Mouse (Mus musculus): ENCODE measurements around the gene Sgip1. TPM values are rescaled to one million over a fixed set of nuclear protein-coding genes. Genes with fewer than 3 reads are reported as not detected.

Sgip1 gene
- total RNA-seq, 2 experiments from 2014 or later = 4.9 to 8.5 TPM

DNA sequence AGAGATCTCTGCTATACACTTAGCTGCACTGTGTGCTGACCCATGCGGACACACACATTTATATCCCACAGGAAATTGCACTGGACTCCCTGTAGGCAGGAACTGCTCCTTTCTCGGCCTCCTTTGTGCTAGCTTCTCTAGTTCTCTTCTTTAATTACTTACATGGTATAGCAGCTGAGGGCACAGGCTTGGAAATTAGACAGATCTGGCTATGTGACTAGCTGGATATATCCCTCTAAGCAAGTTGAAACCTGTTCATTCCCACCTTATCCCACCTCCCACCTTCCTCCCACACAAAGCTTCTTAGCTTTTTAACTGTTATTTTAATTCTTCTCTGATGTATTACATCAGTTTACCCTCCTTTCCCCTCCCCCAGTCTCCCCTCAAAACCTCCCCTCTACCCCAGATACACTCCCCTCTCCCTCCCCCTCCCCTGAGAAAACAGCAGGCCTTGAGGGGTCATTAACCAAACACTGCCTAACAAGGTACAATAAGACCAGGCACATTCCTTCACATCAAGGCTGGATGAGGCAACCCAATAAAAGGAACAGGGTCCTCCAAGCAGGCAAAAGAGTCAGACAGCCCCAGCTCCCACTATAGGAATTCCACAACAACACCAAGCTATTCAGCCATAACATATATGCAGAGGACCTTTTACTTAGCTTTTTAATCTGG, 34.6 kb downstream of the Sgip1 start:
- DNase-seq = no peak

GRCm38 (mm10) chr4:102779902-102780301, 38.8 kb downstream of the Sgip1 start:
- no peak for DNase-seq

GRCm38 (mm10) chr4:102783063-102783748, 42.1 kb downstream of the Sgip1 start:
- peak; percentile 23 to 46 for DNase-seq

DNA sequence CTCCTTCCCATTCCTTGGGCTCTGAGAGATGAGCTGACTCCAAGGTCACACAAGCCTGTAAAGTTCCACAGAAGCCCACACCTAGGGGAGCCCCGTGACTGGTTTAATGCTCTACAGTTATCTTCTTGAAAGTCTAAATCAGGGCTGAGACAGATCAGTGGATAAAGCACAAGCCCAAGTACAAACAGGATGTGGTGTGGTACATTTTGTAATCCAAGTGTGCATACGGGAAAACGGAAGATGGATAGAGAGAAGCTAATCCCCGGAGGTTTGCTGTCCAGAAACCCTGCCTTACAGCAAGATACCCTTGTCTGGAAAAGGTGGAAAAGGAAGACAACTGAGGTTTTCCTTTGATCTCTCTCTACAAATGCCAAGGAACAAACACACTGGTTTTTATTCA, 44.1 kb downstream of the Sgip1 start:
- DNase-seq = no peak

DNA sequence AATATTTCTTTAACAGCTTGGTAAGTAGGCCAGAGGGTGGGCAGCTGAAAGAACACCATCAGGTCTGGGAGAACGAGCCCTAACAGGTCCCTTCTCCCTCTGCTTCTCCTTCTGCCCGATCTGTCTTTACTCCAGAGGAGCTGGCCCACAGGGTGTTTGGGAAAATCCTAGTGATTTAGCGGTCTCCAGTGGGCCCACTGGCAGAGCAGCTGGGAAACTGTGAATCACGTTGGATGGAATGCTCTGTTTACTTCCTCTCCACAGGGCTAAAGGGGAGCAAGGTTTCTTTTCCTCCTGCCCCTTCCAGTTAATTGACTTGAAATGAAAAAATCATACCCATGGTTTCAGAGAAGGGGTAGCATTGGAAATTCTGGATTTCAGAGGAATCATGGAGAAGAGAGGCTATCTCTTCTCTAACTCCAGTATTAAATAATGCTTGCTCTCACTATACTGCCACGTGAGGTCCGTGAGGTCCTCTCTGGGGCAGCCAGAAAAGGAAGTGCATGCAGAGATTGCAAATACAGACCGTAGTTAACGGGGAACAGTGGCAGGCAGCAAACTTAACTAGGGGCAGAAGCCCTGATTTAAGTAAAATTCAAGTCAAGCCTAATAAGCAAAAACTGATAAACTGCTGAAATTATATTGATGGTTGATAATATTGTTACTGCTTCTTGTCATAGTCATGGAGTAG, 51.1 kb downstream of the Sgip1 start:
- DNase-seq = peak in 1 of 2 experiments; percentile 4

DNA sequence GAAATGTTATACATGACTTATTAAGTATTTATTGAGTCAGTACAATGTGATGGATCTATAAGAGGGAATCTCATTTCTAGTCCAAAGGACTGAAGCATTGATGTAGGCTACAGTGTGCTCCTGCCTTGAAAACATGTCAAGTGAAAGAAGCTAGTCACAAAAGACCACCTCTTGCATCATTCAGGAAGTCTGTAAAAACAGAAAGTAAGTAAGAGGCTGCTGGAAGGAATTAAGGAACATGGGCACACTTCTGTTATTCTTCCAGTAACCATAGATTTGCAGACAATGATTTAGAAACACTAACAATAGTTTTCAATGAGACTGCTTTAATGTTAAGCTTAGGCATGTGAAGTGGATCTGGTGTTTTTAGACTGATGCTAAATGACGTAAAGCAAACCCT, 60.4 kb downstream of the Sgip1 start:
- no peak for DNase-seq

- DNase-seq = no peak
These were observed 60.8 kb downstream of the Sgip1 start for GRCm38 (mm10) chr4:102801936-102802335.

- DNase-seq = no peak
These were observed 63.5 kb downstream of the Sgip1 start for GRCm38 (mm10) chr4:102804611-102805010.

DNA sequence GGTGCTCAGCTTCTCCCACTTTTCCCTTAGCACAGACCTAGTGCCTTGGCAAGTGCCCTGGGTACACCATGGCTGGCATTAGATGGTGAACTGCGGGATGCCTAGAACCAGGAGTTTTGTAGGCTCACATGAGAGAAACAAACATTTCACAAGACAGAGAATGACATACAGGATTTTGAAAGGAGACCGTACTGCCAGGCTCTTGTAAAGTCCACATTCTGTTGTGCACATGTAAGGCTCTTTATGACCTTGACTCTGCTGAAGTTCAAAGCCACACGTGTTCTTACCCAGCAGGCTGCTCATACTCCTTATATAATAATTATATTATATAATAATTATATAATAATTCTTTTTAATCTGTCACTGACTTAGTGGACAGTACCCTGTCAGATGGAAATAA, 65.9 kb downstream of the Sgip1 start:
- DNase-seq = no peak

GRCm38 (mm10) chr4:102808258-102808657, 67.2 kb downstream of the Sgip1 start:
- no peak for DNase-seq

- no peak for DNase-seq
These were observed 68.2 kb downstream of the Sgip1 start for GRCm38 (mm10) chr4:102809296-102809695.

DNA sequence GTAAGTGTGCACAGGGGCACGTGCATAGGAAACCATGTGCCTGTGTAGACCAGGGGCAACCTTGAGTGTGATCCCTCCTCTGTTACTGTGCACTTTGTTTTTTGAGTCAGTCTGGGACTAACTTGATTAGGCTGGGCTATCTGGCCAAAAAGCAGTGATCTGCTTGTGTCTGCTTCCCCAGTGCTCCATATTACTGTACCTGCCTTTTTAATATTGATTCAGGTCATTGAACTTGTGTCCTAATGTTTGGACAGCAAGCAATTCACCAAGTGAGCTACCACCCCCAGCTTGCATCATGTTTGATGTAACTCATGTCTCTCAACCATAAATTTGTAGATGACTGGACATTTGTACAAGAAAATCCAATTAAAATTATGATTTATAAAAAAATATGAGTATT, 69.2 kb downstream of the Sgip1 start:
- DNase-seq = no peak

GRCm38 (mm10) chr4:102811007-102811805, 70.1 kb downstream of the Sgip1 start:
- peak; percentile 10 to 17 for DNase-seq

DNA sequence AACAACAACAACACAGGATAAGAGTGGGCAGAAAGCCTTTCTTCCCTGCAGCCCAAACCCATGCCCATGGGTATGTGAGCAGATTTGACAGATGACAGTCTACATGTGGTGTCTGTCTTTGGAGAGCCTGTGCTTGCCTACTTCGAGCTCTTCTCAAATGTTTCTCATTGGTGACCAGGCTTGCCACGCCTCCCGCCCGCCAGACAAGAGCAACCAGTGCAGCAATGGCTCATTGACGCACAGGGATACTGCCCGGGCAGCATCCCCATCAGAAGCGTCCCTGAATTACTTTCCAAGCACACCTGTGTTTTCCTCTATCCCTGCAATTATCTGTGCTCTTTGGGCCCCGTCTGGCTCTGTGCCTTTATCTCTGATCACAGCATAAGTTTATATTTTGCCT, 72.2 kb downstream of the Sgip1 start:
- DNase-seq = no peak

DNA sequence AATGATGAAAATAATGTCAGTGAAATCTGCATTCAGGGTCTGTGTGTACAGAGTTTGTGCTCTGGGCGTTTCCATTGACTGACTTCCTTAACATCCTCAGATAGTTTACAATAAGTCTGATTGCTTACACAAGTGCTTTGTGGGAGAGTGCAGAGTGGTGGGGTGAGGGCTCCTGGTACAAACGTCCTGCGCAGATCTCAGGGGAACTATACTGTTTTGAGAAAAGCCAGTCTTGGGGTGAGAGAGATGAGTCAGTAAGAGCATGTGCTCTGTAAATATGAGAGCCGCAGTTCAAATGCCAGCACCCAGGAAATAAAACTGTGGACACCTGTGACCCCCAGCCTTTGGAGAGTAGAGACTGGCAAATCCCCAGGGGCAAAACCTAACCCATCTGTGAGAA, 80.7 kb downstream of the Sgip1 start:
- DNase-seq = no peak

GRCm38 (mm10) chr4:102824494-102824893, 83.4 kb downstream of the Sgip1 start:
- DNase-seq = no peak

GRCm38 (mm10) chr4:102826159-102826558, 85.1 kb downstream of the Sgip1 start:
- DNase-seq = no peak

DNA sequence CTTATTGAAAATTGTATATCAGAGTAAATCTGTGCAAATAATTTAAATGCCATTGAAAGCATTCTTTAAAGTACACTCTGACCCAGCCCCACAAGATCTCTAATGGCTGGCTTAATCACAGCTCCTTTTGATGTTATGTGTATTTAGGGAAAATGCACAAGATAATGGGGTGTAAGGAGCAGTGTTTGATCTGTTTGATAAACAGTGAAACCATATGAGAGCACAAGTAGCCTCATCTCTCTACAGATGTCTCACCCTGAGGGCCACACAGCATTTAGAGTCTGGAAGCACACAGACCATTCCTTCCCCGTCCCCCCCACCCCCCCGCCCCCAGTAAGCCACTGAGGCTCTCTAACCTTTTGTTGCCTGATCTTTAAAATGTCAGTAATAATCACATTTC, 87.4 kb downstream of the Sgip1 start:
- no peak for DNase-seq

- no peak for DNase-seq
These were observed 92.1 kb downstream of the Sgip1 start for GRCm38 (mm10) chr4:102833191-102833590.

DNA sequence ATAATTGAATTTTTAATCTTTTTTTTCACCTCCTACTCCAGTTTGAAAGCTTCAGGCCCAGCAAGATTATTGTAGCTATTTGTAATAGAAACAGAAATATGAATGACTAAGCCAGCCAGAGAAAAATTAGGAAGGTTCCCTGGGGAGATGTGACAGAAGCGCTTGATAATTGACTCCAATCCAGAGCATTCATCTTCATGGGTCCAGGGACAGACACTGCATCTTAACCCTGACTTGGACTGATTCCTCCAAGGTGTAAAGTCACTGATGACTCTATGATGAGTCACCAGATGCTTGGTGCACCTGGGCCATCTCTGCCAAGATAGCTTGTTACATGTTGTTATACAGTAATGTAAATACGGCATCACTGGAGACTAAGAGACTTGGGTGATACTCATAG, 92.6 kb downstream of the Sgip1 start:
- no peak for DNase-seq

DNA sequence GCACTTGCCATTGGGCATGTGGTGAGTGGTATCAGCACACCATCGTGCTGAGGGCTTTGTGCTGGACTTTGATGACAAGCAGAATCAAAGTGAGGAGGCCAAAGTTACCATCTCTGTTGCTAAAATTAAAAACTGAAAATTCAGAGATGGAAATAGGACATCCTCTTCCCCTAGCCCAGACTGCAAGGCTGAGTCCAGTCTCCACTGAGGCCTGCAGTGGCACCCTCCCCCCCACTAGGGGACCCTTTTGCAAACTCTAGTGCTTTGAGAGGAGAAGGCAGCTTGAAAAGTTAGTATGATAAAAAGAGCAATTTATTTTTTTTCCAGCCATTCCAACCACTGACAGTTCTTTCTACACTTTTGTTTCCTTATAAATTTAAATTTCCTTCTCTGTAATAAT, 93.6 kb downstream of the Sgip1 start:
- DNase-seq = no peak

- DNase-seq = no peak
These were observed 99.1 kb downstream of the Sgip1 start for GRCm38 (mm10) chr4:102840062-102840798.
